Mouse (Mus musculus): ENCODE results near the gene Usp20. TPM values are rescaled to one million over a fixed set of nuclear protein-coding genes. Genes with fewer than 3 reads are reported as not detected.
"Not testable (repeated sequence)": the region's sequence is repeated elsewhere in the genome, so short reads cannot be mapped to it uniquely, and the experiment has no call there.

Gene Usp20
- polyA plus RNA-seq (2016; fragmentation: Nextera tagmentation; extraction: Ambion mirVana): 19.3 and 25.9 TPM in 2 replicates

DNA sequence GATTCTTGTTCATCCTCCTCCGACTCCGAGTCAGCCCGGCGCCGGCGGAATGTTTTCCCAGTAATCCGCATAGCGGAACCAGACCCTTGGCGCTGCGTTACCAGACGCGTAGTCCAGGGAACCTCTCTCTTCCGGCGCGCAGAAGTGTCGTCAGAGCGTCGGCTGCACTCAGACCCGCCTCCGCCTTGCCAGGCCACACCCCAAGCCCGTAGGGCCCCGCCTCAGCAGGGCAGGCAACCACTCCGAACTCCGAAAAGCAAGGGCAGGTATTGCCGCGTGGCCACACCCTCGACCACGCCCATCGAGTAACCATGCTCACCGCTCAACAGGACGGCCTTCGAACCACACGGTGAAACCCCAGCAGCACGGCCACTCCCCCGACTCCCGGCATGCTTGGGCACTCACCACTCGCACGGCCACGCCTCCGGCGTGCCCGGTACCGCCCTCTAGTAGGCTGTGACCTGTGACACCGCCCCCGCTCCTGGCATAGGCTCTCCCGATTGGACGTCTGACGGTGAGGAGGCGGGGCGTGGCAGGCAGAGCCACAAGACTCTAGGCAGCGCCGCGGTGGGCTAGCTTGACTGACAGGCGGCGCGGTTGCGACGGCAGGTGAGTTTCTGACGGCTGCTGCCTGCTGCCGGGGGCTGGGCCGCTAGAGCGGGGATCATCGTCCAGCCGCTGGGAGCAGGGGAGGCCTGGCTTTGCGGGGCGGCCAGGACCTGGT lies at the start of gene Usp20, which contains the start of gene BC005624:
Gene Usp20 (plus strand): TSS at position 490 of the 724 bp plus-strand sequence.
Gene BC005624 (minus strand): TSS at position 412 of the 724 bp plus-strand sequence.
- peak; percentile 99 for DNase-seq (ENCODE audit: low spot score)
- Histone ChIP-seq H3K27ac (peak within 1 kb of the TSS; percentile 83), H3K4me1 (replicated peaks) (peaks cover 37% of the 10 kb centered on the region), H3K9me3 (no peaks in the 10 kb centered on the region), H3K4me3 (peak within 1 kb of the TSS; percentile 82), H3K27me3 (ENCODE audit: insufficient read depth, poor library complexity, severe bottlenecking) (no peaks in the 10 kb centered on the region), H3K36me3 (peaks cover 33% of the 10 kb centered on the region)
- under 1% methylated on average over 66 of the region's 66 CpGs for WGBS

DNA sequence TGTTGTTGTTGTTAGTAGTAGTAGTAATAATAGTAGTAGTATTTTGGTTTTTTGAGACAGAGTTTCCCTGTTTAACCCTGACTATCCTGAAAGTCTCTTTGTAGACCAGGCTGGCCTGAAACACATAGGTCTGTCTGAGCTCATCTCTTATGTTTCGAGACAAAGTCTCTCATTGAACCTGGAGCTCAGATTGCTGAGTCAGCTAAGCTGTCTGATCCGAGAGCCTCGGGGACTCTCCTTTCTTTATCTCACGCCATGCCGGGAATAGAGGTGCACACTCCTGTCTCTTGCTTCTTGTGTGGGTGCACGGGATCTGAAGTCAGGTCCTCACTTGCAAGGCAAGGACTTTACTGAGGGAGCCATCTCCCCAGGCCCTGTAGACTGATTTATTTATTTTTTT lies 49.0 kb upstream of the Usp20 start:
- Histone ChIP-seq H3K36me3 (no peaks in the 10 kb centered on the region), H3K27ac (no peak overlapping the region), H3K27me3 (ENCODE audit: insufficient read depth, poor library complexity, severe bottlenecking) (peaks cover 4% of the 10 kb centered on the region; the same call in 1 of the 2 replicates), H3K4me1 (replicated peaks) (peaks cover 18% of the 10 kb centered on the region), H3K4me3 (no peak overlapping the region), H3K9me3 (no peaks in the 10 kb centered on the region)
- WGBS: 77% methylated on average over 6 of the region's 6 CpGs
- no peak for DNase-seq (ENCODE audit: low spot score)

DNA sequence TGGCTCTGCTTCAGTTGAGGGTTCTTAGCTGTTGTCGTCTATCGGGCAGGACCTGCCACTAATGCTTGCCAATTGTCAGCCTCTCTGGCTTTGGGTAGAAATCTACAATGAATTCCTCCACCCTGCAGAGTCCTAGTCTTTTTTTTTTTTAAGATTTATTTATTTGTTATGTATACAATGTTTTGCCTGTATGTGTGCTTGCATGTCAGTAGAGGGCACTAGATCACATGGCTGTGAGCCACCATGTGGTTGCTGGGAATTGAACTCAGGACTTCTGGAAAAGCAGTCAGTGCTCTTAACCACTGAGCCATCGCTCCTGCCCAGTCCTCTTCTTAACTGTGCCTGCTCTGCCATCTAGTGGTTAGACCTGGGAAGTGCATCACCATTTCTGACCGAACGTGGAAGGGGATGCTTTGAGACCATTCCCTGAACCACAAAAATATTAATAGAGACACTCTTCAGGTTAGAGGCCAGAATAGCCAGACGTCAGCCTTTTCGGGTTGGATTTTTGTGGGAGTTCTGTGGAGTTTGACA lies 48.1 kb upstream of the Usp20 start:
- Histone ChIP-seq H3K4me1 (replicated peaks) (peaks cover 11% of the 10 kb centered on the region), H3K36me3 (no peaks in the 10 kb centered on the region), H3K4me3 (no peak overlapping the region), H3K9me3 (no peaks in the 10 kb centered on the region), H3K27ac (no peak overlapping the region), H3K27me3 (ENCODE audit: insufficient read depth, poor library complexity, severe bottlenecking) (peaks cover under 1% of the 10 kb centered on the region; the same call in 1 of the 2 replicates)
- WGBS: 23% methylated on average over 7 of the region's 7 CpGs
- peak; percentile 77 for DNase-seq (ENCODE audit: low spot score)

DNA sequence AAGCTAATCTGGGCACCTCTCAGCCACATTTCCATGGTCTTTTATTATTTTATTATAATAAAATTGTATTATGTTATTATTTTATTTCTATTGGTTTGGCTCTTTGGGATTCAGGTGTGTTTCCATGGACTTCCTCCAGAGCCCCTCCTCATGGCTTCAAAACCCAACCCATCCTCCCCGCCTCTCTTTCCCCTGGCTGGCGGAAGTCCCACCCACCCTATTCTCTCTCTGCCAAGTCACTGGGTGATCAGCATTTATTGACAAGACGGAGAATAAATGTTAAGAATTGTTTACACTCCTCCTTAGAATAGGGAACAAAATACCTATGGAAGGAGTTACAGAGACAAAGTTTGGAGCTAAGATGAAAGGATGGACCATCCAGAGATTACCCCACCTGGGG lies 45.3 kb upstream of the Usp20 start:
- no peak for DNase-seq (ENCODE audit: low spot score)
- Histone ChIP-seq H3K27ac (no peak overlapping the region), H3K4me1 (replicated peaks) (no peaks in the 10 kb centered on the region), H3K36me3 (no peaks in the 10 kb centered on the region), H3K9me3 (no peaks in the 10 kb centered on the region), H3K27me3 (ENCODE audit: insufficient read depth, poor library complexity, severe bottlenecking) (no peaks in the 10 kb centered on the region), H3K4me3 (no peak overlapping the region)
- WGBS: 80% methylated on average over 3 of the region's 3 CpGs

DNA sequence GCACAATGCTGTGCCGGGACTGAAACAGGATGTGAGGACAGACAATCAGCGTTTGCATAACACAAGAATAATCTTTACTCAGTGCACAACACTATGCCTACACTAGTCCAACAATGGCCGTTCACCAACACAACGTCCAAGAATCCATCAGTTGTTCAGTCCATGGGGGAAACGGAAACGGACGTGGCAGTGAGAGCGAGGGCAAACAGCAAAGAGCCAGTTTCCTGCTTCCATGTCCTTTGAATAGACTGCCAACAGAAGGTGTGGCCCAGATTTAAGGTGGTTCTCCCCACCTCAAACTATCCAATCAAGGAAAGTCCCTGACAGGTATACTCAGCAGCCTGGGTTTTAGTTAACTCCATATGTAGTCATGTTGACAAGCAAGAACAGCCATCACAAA lies 44.3 kb upstream of the Usp20 start:
- Histone ChIP-seq H3K4me3 (no peak overlapping the region), H3K9me3 (no peaks in the 10 kb centered on the region), H3K36me3 (no peaks in the 10 kb centered on the region), H3K27ac (no peak overlapping the region), H3K27me3 (ENCODE audit: insufficient read depth, poor library complexity, severe bottlenecking) (no peaks in the 10 kb centered on the region), H3K4me1 (replicated peaks) (peaks cover 3% of the 10 kb centered on the region; the same call in 1 of the 2 replicates)
- DNase-seq (ENCODE audit: low spot score): no peak
- WGBS: 89% methylated on average over 8 of the region's 8 CpGs

DNA sequence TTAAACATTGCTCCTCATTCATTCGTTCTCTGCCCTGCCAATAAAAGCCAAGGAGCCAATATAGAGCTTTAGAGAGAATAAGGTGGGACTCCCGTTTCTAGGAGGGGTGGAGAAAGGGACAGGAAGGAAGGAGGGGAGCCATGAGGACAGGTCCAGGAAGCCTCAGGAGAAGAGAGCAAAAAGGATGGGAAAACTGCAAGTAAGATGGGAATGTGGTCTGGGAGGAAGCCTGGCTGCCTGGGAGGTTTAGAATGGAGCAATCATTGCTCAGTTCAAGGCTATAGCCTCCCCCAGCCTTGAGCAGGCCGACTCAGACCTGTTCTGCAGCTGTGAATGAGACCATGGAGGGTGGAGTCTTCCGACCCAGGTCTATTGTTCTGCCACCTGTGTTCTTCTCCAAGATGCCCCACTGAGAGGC lies 43.5 kb upstream of the Usp20 start:
- no peak for DNase-seq (ENCODE audit: low spot score)
- peaks cover 6% of the 10 kb centered on the region; the same call in 1 of the 2 replicates for H3K4me1 ChIP-seq (replicated peaks)
- H3K36me3 ChIP-seq: no peaks in the 10 kb centered on the region
- WGBS: 59% methylated on average over 4 of the region's 4 CpGs
- H3K9me3 ChIP-seq: no peaks in the 10 kb centered on the region
- H3K27me3 ChIP-seq (ENCODE audit: insufficient read depth, poor library complexity, severe bottlenecking): no peaks in the 10 kb centered on the region
- no peak overlapping the region for H3K4me3 ChIP-seq
- no peak overlapping the region for H3K27ac ChIP-seq

DNA sequence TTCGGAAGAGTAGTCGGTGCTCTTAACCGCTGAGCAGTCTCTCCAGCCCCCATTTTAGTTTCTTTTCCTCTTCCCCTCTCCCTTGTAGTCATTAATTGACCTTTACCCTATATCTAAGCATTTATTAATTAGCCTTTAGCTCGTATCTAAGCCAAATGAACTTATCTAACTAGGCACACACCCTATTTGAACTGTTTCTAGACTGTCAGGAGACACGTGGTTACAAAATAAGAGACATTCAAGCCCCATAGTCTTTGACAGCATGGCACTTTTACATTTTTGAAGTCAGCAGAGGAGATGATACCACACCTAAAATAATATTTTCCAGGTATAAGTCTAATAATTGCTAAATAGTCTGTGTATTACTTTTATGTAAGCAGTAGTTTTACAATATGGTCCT lies 40.5 kb upstream of the Usp20 start:
- Histone ChIP-seq H3K36me3 (no peaks in the 10 kb centered on the region), H3K27ac (no peak overlapping the region), H3K9me3 (no peaks in the 10 kb centered on the region), H3K4me1 (replicated peaks) (peaks cover 6% of the 10 kb centered on the region; the same call in 1 of the 2 replicates), H3K27me3 (ENCODE audit: insufficient read depth, poor library complexity, severe bottlenecking) (no peaks in the 10 kb centered on the region), H3K4me3 (no peak overlapping the region)
- WGBS: 92% methylated on average over 5 of the region's 5 CpGs
- DNase-seq (ENCODE audit: low spot score): no peak

DNA sequence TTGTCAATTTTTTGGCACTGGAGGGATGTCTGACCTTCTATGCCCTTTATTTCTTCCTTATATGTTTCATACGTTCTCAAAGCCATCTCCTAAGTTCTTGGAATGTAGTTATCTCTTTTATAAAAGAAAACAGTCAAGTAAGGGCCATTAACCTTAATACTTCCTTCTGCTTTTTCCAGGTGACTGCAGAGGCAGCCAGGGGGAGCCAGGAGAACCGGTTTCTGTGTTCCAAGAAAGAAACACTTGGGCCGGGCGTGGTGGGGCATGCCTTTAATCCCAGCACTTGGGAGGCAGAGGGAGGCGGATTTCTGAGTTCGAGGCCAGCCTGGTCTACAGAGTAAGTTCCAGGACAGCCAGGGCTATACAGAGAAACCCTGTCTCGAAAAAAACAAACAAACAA lies 40.0 kb upstream of the Usp20 start:
- not testable (repeated sequence) for H3K36me3 ChIP-seq; H3K27ac ChIP-seq; H3K4me1 ChIP-seq (replicated peaks); H3K27me3 ChIP-seq (ENCODE audit: insufficient read depth, poor library complexity, severe bottlenecking); H3K4me3 ChIP-seq; DNase-seq (ENCODE audit: low spot score); H3K9me3 ChIP-seq
- 55% methylated on average over 7 of the region's 7 CpGs for WGBS

DNA sequence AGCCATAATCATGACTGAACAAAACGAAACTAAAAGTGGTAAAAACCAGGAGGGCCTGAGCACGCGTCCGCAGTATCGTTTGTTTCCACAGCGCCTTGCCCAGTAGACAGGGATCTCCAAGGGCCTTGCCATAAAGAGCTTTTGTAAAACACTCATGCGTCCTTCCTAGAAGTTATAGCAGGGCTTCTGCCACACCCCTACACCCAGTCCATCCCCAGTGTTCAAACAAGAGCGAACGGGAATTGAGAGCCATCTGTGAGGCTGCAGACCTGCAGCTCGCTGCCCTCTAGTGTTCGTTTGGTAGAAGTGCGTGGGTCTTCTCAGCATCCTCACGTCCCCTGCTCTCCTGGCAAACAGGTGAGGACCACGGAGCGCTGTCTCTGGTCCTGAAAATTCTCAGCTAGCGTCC lies 39.5 kb upstream of the Usp20 start:
- Histone ChIP-seq H3K9me3 (no peaks in the 10 kb centered on the region), H3K36me3 (no peaks in the 10 kb centered on the region), H3K27me3 (ENCODE audit: insufficient read depth, poor library complexity, severe bottlenecking) (no peaks in the 10 kb centered on the region), H3K4me3 (peak overlapping the region; percentile 40), H3K4me1 (replicated peaks) (peaks cover 6% of the 10 kb centered on the region; the same call in 1 of the 2 replicates), H3K27ac (no peak overlapping the region)
- 31% methylated on average over 16 of the region's 16 CpGs for WGBS
- DNase-seq (ENCODE audit: low spot score): peak; percentile 66

DNA sequence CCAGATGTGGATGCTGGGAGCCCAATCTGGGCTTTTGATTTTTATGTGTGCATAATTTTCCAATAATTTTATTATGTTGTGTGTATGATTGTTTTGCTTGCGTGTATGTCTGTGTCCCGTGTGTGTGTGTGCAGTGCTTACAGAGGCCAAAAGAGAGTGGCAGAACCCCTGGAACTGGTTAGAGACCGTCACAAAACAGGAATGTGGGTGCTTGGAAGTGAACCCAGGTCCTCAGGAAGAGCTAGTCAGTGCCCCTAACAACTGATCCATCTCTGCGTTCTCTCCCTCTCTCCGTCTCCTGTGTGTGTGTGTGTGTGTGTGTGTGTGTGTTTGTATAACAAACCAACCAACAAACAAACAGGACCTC lies 29.6 kb upstream of the Usp20 start:
- Histone ChIP-seq H3K4me1 (replicated peaks) (peaks cover 38% of the 10 kb centered on the region), H3K9me3 (no peaks in the 10 kb centered on the region), H3K27me3 (ENCODE audit: insufficient read depth, poor library complexity, severe bottlenecking) (no peaks in the 10 kb centered on the region), H3K27ac (peak overlapping the region; percentile 96), H3K4me3 (peak overlapping the region; percentile 96), H3K36me3 (peaks cover 30% of the 10 kb centered on the region)
- no peak for DNase-seq (ENCODE audit: low spot score)
- 32% methylated on average over 5 of the region's 5 CpGs for WGBS

DNA sequence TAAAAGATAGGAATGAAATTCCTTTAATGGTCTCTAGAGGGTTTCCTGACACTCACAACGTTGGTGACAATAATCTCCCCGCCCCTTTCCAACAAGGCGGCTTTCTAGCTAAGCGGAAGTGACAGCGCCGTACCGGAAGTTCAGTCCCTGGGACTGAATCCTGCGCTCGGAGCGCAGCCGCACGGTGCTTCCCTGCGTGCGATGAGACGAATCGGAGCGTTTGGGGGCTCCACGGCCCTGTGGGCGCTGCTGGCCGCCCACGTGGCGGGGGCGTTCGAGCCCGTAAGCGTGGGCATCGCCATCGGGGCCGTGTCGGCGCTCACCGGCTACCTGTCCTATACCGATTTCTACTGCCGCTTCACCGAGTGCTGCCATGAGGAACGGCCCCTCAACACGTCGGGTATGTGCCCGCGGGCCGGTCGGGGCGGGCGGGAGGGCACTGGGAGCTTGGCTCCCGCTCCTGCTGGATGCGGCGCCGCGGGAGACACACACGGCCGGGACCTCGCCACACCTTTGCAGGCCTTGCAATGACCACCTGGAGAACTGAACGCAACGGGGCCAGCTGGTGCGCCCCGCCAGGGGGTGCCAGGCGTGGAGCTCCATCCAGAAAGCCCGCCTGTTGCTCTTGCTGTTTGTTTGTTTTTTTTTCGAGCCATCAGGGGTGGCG lies 29.1 kb upstream of the Usp20 start, which contains the start of gene Tor1b:
Gene Tor1b (plus strand): TSS at position 136 of the 667 bp plus-strand sequence.
- Histone ChIP-seq H3K36me3 (peaks cover 36% of the 10 kb centered on the region), H3K9me3 (no peaks in the 10 kb centered on the region), H3K4me1 (replicated peaks) (peaks cover 38% of the 10 kb centered on the region), H3K4me3 (peak within 1 kb of the TSS; percentile 96), H3K27ac (peak within 1 kb of the TSS; percentile 96), H3K27me3 (ENCODE audit: insufficient read depth, poor library complexity, severe bottlenecking) (no peaks in the 10 kb centered on the region)
- WGBS: under 1% methylated on average over 60 of the region's 60 CpGs
- peak; percentile 90 for DNase-seq (ENCODE audit: low spot score)

DNA sequence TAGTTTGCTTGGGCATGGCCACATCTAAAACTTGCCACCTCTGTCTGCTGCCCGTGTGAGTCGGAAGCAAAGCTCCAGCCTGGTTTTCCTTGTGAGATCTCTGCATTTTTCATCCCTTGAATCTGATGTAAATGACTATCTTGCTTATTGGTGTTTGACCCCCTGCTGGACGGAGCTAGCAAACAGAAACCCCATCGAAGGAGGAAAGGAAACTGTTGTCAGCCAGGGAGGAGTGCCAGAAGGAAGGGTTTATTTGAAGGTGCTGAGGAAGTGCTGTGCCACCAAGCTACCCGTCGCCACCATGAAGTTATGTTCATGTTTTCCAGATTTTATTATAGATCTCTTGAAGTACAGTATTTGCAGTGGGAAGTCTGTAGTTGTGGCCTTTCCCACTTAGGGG lies 27.3 kb upstream of the Usp20 start:
- H3K4me1 ChIP-seq (replicated peaks): peaks cover 38% of the 10 kb centered on the region
- DNase-seq (ENCODE audit: low spot score): no peak
- H3K9me3 ChIP-seq: no peaks in the 10 kb centered on the region
- peaks cover 54% of the 10 kb centered on the region for H3K36me3 ChIP-seq
- H3K27me3 ChIP-seq (ENCODE audit: insufficient read depth, poor library complexity, severe bottlenecking): no peaks in the 10 kb centered on the region
- 74% methylated on average over 6 of the region's 6 CpGs for WGBS
- no peak overlapping the region for H3K27ac ChIP-seq
- peak overlapping the region; percentile 96; the same call in 1 of the 2 replicates for H3K4me3 ChIP-seq

DNA sequence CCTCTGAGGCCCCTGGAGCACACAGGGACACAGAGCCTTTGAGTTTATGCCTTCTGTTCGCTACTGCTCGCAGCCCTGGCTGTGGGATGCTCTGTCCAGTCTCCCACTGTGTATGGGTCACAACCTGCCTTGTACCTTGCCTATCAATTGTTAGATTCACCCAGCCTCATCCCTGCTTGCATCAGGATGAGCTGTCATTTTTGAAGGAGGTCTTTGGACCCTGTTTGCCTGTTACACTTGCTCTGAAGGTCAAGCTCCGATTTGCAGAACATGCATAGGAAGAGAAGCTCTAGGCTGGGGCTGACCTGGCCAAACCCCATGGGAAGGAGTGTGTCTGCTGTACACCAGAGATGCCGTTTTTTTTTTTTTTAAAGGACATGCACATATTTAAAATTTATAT lies 24.6 kb upstream of the Usp20 start:
- H3K27me3 ChIP-seq (ENCODE audit: insufficient read depth, poor library complexity, severe bottlenecking): no peaks in the 10 kb centered on the region

More for the DNA sequence above, 24.6 kb upstream of the Usp20 start:
- DNase-seq (ENCODE audit: low spot score): no peak
- H3K27ac ChIP-seq: no peak overlapping the region
- no peak overlapping the region for H3K4me3 ChIP-seq
- no peaks in the 10 kb centered on the region for H3K9me3 ChIP-seq
- H3K4me1 ChIP-seq (replicated peaks): peaks cover 35% of the 10 kb centered on the region
- H3K36me3 ChIP-seq: peaks cover 81% of the 10 kb centered on the region
- 83% methylated on average over 4 of the region's 4 CpGs for WGBS
